Mouse (Mus musculus) layer of hippocampus, adult 9-10 months (tissue): ENCODE measurements at regions not wholly inside any gene's neighbourhood (a gene's known extent, or its start where the extent isn't known, plus 50 kb on each side); places are given as distances from the start of the nearest gene placed in this dataset.

Experiments used
- DNase-seq: peaks from one replicate; pipeline ENCODE4 v3.0.0; 2022; ENCODE audit warnings: low spot score

DNA sequence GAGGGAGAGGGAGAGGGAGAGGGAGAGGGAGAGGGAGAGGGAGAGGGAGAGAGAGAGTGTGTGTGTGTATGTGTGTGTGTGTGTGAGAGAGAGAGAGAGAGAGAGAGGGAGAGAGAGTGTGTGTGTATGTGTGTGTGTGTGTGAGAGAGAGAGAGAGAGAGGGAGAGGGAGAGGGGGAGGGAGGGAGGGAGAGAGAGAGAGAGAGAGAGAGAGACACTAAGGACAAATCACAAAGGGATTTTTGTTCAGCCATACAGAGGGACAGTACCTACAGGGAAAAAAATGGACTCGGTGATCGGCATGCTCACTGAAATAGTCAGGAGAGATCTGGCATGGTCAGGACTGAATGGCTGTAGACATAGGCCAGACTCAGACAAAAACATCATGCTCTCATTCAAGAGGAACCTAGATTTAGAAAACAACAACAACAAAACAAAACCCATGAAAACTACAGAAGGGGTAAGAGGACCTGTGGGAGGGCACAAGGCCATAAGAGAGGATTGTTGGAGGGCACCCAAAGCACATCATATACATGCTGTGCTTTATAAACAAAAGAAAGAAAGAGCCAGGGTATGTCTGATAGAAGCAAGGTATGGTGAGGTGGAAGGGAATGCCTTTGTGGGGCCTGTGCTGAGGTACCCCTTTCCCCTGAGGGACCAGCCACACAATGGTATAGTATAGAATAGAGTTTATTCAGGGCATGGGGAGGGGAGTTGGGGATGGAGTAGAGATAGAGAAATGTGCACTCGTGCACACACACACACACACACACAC, 127.0 kb upstream of the Med14 start:
- no peak for DNase-seq

- no peak for DNase-seq
Observed at GRCm38 (mm10) chrX:12888010-12888707, 126.3 kb upstream of the Med14 start.

DNA sequence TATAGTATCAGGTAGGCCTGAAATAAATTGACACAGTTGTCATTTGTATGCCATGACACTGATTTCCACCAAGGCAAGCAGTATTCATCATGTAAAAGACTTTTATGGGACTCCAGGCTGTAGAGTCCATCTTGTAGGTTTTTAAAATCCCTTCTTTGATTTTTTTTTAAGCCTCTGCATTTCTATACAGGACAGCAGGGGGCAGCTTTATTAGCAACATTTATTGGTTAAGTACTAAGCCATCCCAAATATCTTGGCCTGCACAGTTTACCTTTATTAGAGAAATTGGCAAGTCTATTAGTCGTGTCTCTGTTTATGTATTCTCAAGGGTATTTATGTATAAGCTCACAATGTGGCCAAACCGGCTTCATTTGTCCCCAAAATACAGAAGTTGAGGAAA, 125.6 kb upstream of the Med14 start:
- no peak for DNase-seq

GRCm38 (mm10) chrX:12886160-12887048, 124.5 kb upstream of the Med14 start:
- DNase-seq, result no peak

GRCm38 (mm10) chrX:12879233-12879632, 117.4 kb upstream of the Med14 start:
- DNase-seq, result no peak

GRCm38 (mm10) chrX:12877506-12877905, 115.6 kb upstream of the Med14 start:
- DNase-seq, result no peak

GRCm38 (mm10) chrX:12873698-12874144, 111.8 kb upstream of the Med14 start:
- DNase-seq, result peak; percentile 58

DNA sequence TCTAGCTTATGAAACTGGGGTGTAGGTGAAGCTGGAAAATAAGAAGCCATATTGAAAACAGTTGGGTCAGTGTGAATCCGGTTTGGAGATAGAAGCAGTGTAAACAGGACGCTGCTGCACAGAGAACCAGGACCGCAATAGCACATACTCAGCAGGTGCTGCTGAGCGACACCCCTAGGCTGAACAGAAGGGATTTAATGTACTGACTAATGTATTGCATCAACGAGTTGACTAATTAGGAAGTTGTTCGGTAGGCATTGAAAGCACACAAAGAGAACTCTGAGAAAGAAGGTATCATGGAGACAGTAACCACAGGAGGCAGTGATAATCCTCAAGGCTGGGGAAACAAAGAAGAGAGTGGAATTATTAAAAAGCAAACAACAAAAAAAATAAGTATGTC, 111.4 kb upstream of the Med14 start:
- DNase-seq, result no peak

GRCm38 (mm10) chrX:12866885-12867498, 105.1 kb upstream of the Med14 start:
- no peak for DNase-seq

DNA sequence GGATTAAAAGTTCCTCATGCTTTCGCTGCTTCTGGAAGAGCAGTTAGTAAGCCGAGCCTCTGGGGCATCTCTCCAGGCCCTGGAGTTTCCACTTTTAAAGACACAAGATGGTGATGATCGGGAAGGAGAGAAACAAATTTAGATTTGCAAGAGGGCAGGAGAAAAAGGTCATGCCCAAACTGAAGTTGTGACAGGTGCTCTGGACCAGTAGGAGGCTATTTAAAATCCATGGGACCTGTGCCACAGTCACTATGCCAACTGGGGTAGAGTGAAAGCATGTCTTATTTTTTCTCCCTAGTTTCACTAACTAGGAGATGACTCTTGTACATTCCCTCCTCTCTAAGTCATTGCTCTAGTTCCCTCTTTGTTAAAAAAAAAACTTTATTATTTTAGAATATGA, 104.3 kb upstream of the Med14 start:
- DNase-seq, result no peak

GRCm38 (mm10) chrX:12860168-12860567, 98.3 kb upstream of the Med14 start:
- DNase-seq, result no peak

DNA sequence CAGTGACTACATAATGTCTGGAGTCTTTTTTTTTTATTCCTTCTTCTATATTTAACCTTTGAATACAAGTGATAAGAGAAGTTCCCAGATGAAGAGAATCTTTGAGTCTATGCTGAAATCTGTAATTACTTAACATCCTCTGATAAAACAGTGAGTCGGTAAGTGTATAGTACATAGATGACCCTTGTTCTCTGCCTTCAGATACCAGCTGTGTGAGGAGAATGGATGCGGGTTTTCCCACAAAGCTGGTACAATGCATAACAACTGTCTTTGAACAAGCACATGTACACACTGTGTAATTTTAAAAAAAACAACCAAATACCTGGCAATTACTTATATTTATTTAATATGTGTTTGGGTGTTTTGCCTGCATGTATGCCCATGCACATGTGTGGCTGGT, 96.9 kb upstream of the Med14 start:
- no peak for DNase-seq

- no peak for DNase-seq
Observed at GRCm38 (mm10) chrX:12857881-12858755, 96.2 kb upstream of the Med14 start.

DNA sequence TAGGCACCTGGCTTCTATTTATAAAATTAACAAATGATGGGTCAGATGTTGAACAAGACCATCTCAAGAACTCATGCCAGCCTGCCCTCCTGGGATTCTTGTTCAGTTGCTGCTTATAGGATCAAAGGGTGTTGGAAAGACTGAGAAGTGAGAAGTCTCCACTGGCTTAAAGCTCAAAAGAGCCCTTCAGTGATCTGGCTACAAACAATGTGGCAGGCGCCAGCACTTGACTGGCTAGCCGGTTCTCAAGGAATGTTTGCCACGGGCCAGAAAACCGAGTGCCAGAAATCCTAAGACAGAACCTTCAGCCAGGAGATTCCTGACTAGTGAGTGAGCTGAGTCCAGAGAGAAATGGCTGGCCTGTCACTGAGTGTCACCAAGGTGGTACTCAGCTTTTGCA, 93.6 kb upstream of the Med14 start:
- no peak for DNase-seq

DNA sequence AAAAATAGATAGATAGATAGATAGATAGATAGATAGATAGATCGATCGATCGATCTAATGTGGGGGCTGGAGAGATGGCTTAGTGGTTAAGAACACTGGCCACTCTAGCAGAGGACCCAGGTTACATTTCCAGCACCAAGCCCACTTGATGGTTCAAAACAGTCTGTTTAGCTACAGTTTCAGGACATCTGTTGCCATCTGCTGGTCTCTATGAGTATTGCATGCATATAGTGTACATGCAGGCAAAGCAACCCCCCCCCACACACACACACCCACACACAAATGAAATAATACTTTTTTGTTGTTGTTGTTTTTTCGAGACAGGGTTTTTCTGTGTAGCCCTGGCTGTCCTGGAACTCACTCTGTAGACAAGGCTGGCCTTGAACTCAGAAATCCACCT, 89.8 kb upstream of the Med14 start:
- no peak for DNase-seq

- no peak for DNase-seq
Observed at GRCm38 (mm10) chrX:12844431-12844830, 82.6 kb upstream of the Med14 start.

- DNase-seq, result no peak
Observed at GRCm38 (mm10) chrX:12841021-12841325, 79.1 kb upstream of the Med14 start.

DNA sequence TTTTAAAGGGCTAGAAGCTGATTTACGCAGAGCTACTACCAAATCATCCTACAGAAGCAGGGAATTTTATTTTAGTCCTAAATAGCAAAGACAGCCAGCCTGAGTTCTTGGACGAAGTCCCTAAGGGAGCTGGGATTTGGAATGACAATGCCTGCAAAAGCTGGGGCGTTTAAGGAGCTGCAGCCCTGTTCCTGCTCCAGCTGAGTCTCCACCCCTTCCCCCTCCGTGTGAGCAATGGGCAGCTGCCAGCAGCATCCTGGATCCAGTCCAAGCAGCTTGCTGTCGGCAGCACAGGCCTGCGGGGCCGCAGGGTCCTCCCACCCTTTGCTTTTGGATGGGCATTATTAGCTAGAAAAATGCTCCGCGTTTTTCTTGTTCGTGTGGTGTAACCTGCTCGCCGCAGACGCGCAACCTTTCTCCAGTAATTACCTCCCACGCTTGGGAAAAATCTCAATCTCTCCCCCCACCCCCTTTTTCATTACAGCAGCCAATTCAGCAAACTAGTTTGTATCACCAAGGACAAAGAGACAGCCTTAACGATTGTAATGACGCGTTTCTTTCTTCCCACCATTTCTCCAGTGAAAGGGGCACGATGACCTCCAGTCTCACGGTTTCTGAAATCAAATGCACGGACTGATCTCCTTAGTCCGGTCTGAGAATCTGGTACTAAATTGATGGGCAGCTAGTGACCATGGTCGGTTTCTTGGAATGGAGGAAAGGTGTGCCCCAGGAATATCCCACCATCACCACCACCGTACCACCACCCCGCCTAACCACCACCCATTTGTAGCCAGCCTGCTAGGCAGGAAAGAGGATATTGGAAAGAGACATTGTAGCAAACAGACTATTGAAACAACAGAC, 78.5 kb upstream of the Med14 start:
- DNase-seq, result peak; percentile 52

GRCm38 (mm10) chrX:12839406-12840159, 77.7 kb upstream of the Med14 start:
- DNase-seq, result peak; percentile 62

DNA sequence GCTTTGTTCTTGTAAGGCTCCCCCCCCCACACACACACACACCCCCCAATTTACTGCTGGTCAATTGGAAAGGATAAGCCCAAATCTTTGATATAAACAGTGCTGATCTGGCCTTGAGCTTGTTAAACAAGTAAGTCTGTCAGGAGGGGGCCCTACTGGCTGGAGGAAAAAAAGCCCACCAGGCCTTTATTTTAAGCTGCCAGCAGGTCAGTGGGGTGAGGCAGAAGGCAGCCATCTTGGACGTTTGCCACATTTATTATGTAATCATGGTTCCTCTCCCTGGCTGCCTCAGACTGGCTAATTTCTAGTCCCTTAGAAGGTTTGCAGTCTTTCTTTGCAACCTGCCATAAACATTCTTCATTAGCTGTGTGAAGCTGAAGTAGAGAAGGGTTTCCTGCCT, 75.9 kb upstream of the Med14 start:
- DNase-seq, result no peak
